In the genomic region with DNA sequence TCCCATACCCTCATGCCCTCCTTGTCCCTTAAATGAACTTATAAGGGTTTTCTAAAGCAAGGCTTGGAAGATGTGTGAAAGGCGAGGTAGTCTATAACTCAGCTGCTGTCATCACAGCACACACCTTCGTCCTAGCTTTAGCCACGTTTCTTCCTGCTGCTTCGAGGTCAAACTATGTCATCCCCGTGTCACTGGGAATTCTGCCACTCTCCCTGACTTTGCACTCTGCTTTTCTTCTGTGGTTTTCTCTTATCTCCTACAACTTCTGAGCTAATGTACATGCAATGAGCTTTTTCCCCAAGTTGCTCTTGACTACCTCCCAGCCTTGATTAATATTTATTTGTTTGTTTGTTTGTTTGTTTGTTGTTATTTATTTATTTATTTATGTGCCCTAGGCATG, we compare ENCODE assay signal across 28 mouse cellular contexts. TPM values are rescaled to one million over a fixed set of nuclear protein-coding genes. Genes with fewer than 3 reads are reported as not detected.
DNase-seq lines count a peak whose midpoint lies in the region; ATAC-seq and TF ChIP-seq lines count a peak whose summit lies in the region.
"Had no signal": no experiment of that assay in that cellular context is flagged by ENCODE, and none has a peak within 500 bp of the region (broad histone marks: within the 10 kb centered on the region; RNA-seq: fewer than 3 reads in every experiment).

No protein-coding gene starts in this region.

- DNase-seq in liver, adult 2 months (ENCODE audit: extremely low read depth, low read depth, low spot score): peak; percentile 91
- DNase-seq in liver (no peak), MEL (ENCODE audit: low read depth, low spot score) (no peak)
- DNase-seq in midbrain, embryonic 14.5 days: no peak
- no peak for DNase-seq in adrenal gland, adult 2 months
- DNase-seq: adrenal gland, adult 8-10 months; adrenal gland, postnatal 25 days; B cell, adult 2 months; cerebellum, adult 11-12 months; cerebellum, adult 9-10 months; cerebellum, postnatal 14 days; forebrain, postnatal 0 days; gastrocnemius, postnatal 25 days; heart, adult 18-20 months; heart, postnatal 10 days; heart, postnatal 36 days had no signal

- H3K36me3 ChIP-seq in liver, adult 2 months (ENCODE audit: control insufficient read depth, insufficient read depth, low read length): no peaks in the 10 kb centered on the region; the same call in 1 of the 2 replicates
- no peaks in the 10 kb centered on the region; a peak in 1 of 4 replicates for H3K36me3 ChIP-seq in MEL (ENCODE audit: control insufficient read depth in 1 of 2, insufficient read depth in 2 of 2, low read length in 2 of 2)
- 0 out of 2 replicates have a peak, but pooled peaks cover 4% of the 10 kb centered on the region for H3K36me3 ChIP-seq in liver, embryonic 15.5 days (replicated peaks)
- H3K36me3 ChIP-seq in midbrain, embryonic 14.5 days (ENCODE audit: control insufficient read depth, insufficient read depth, low read length): 0 out of 2 replicates have a peak, but pooled peaks cover 9% of the 10 kb centered on the region
- H3K36me3 ChIP-seq: embryonic facial prominence, embryonic 12.5 days had no signal

- H3K27ac ChIP-seq in liver, adult 2 months (replicated peaks; ENCODE audit: insufficient read depth, low read depth, low read length): peak overlapping the region; percentile 100
- H3K27ac ChIP-seq in MEL (ENCODE audit: control insufficient read depth, low read depth, low read length): no peak overlapping the region
- peak overlapping the region; percentile 58 for H3K27ac ChIP-seq in liver, embryonic 15.5 days (replicated peaks)
- no peak overlapping the region for H3K27ac ChIP-seq in midbrain, embryonic 14.5 days (replicated peaks; ENCODE audit: low read depth, low read length)
- H3K27ac ChIP-seq: embryonic facial prominence, embryonic 12.5 days; embryonic facial prominence, embryonic 15.5 days; heart, embryonic 15.5 days; hindbrain, embryonic 10.5 days; hindbrain, embryonic 13.5 days had no signal

- ATAC-seq in liver, embryonic 15.5 days (ENCODE audit: insufficient read depth): no peak
- peak; percentile 54 for ATAC-seq in megakaryocyte progenitor cell, adult 5-6 weeks (replicated peaks; ENCODE audit: poor library complexity)
- no peak for ATAC-seq in midbrain, embryonic 14.5 days (ENCODE audit: low FRiP score, low TSS enrichment)
- ATAC-seq: forebrain, embryonic 14.5 days; forebrain, postnatal 0 days; hindbrain, embryonic 16.5 days had no signal

- H3K79me2 ChIP-seq in liver, adult 2 months (ENCODE audit: control insufficient read depth, insufficient read depth, low read length): peaks cover 6% of the 10 kb centered on the region; the same call in 1 of the 2 replicates
- H3K79me2 ChIP-seq in MEL (ENCODE audit: control insufficient read depth, insufficient read depth, low read length, poor library complexity): no peaks in the 10 kb centered on the region

- peak overlapping the region; percentile 73 for H3K9ac ChIP-seq in liver, adult 2 months (ENCODE audit: low read depth, low read length)
- no peak overlapping the region for H3K9ac ChIP-seq in MEL (ENCODE audit: control insufficient read depth, low read depth, low read length, poor library complexity, severe bottlenecking)
- H3K9ac ChIP-seq in liver, embryonic 15.5 days: no peak overlapping the region
- H3K9ac ChIP-seq in midbrain, embryonic 14.5 days (replicated peaks; ENCODE audit: low read length): no peak overlapping the region
- H3K9ac ChIP-seq: embryonic facial prominence, embryonic 12.5 days; embryonic facial prominence, embryonic 15.5 days; forebrain, postnatal 0 days; heart, embryonic 12.5 days; heart, embryonic 15.5 days; hindbrain, embryonic 13.5 days had no signal

- H3K27me3 ChIP-seq in liver, adult 2 months (ENCODE audit: control insufficient read depth, insufficient read depth, low read length): no peaks in the 10 kb centered on the region
- no peaks in the 10 kb centered on the region for H3K27me3 ChIP-seq in MEL (ENCODE audit: control insufficient read depth in 1 of 2, insufficient read depth in 2 of 2, low read length in 2 of 2)
- H3K27me3 ChIP-seq in liver, embryonic 15.5 days: no peaks in the 10 kb centered on the region
- H3K27me3 ChIP-seq in midbrain, embryonic 14.5 days (ENCODE audit: control insufficient read depth, insufficient read depth, low read length): no peaks in the 10 kb centered on the region
- H3K27me3 ChIP-seq: CH12.LX; embryonic facial prominence, embryonic 12.5 days; embryonic facial prominence, embryonic 15.5 days; heart, embryonic 12.5 days; heart, embryonic 15.5 days; hindbrain, embryonic 13.5 days had no signal

- H3K9me3 ChIP-seq in MEL (replicated peaks; ENCODE audit: insufficient read depth, low read length): no peaks in the 10 kb centered on the region
- H3K9me3 ChIP-seq in liver, embryonic 15.5 days (replicated peaks): no peaks in the 10 kb centered on the region
- H3K9me3 ChIP-seq in midbrain, embryonic 14.5 days (ENCODE audit: control insufficient read depth, low read length): no peaks in the 10 kb centered on the region
- H3K9me3 ChIP-seq: embryonic facial prominence, embryonic 12.5 days; embryonic facial prominence, embryonic 15.5 days; G1E; heart, embryonic 12.5 days; heart, embryonic 15.5 days; hindbrain, embryonic 10.5 days; hindbrain, embryonic 13.5 days had no signal

- no peak for TF ChIP-seq RAD21 in MEL (IDR thresholded peaks at IDR 0.05; ENCODE audit: low read depth, low read length)

- H3K4me2 ChIP-seq in liver, embryonic 15.5 days: no peak overlapping the region
- no peak overlapping the region for H3K4me2 ChIP-seq in midbrain, embryonic 14.5 days (ENCODE audit: low read length)
- H3K4me2 ChIP-seq: embryonic facial prominence, embryonic 12.5 days; embryonic facial prominence, embryonic 15.5 days; heart, embryonic 12.5 days; heart, embryonic 15.5 days; hindbrain, embryonic 13.5 days had no signal

- peak overlapping the region; percentile 55 for H3K4me3 ChIP-seq in liver, adult 2 months (ENCODE audit: insufficient read depth, low read depth, low read length)
- no peak overlapping the region for H3K4me3 ChIP-seq in MEL (ENCODE audit: control insufficient read depth in 1 of 2, insufficient read depth in 1 of 2, low read depth in 2 of 2, low read length in 2 of 2)
- H3K4me3 ChIP-seq in liver, embryonic 15.5 days (replicated peaks): no peak overlapping the region
- H3K4me3 ChIP-seq in midbrain, embryonic 14.5 days (replicated peaks; ENCODE audit: low read depth, low read length): no peak overlapping the region
- H3K4me3 ChIP-seq: embryonic facial prominence, embryonic 12.5 days; embryonic facial prominence, embryonic 15.5 days; heart, embryonic 12.5 days; heart, embryonic 15.5 days; hindbrain, embryonic 10.5 days; hindbrain, embryonic 13.5 days had no signal

- TF ChIP-seq EP300 in MEL (IDR thresholded peaks at IDR 0.05; ENCODE audit: low read depth in 1 of 2, low read length in 2 of 2): no peak

- H3K4me1 ChIP-seq in liver, adult 2 months (ENCODE audit: control insufficient read depth, insufficient read depth, low read length): peaks cover 29% of the 10 kb centered on the region
- H3K4me1 ChIP-seq in MEL (ENCODE audit: control insufficient read depth in 1 of 2, insufficient read depth in 2 of 2, low read length in 2 of 2): peaks cover 0 to 4% of the 10 kb centered on the region in 2 experiments; a peak in 2 of 4 replicates
- H3K4me1 ChIP-seq in liver, embryonic 15.5 days (replicated peaks): no peaks in the 10 kb centered on the region; the same call in 1 of the 2 replicates
- H3K4me1 ChIP-seq in midbrain, embryonic 14.5 days (ENCODE audit: control insufficient read depth, insufficient read depth, low read length): no peaks in the 10 kb centered on the region
- H3K4me1 ChIP-seq: embryonic facial prominence, embryonic 12.5 days; embryonic facial prominence, embryonic 15.5 days; heart, embryonic 12.5 days; heart, embryonic 15.5 days; hindbrain, embryonic 10.5 days; hindbrain, embryonic 13.5 days had no signal

- TF ChIP-seq POLR2A in liver, adult 2 months (IDR thresholded peaks at IDR 0.05; ENCODE audit: extremely low read depth, insufficient read depth, low read length): no peak
- TF ChIP-seq POLR2A in MEL (IDR thresholded peaks at IDR 0.05; ENCODE audit: control insufficient read depth in 1 of 2, insufficient read depth in 1 of 2, low read depth in 1 of 2, low read length in 2 of 2, poor library complexity in 1 of 2): no peak

- no peak for TF ChIP-seq CTCF in liver, adult 2 months (IDR thresholded peaks at IDR 0.05; ENCODE audit: low read depth, low read length)
- TF ChIP-seq CTCF in MEL (IDR thresholded peaks at IDR 0.05 in 2 of 3, conservative IDR thresholded peaks at IDR 0.05 in 1 of 3; ENCODE audit: control insufficient read depth in 1 of 3, insufficient read depth in 1 of 3, low read depth in 2 of 3, low read length in 3 of 3, poor library complexity in 1 of 3, severe bottlenecking in 1 of 3): no peak

- WGBS in liver, adult 2 months: 11% methylated on average over 5 of the region's 5 CpGs
- WGBS in liver, embryonic 15.5 days (ENCODE audit: insufficient replicate concordance): 42% methylated on average over 5 of the region's 5 CpGs
- WGBS in midbrain, embryonic 14.5 days: 86% methylated on average over 5 of the region's 5 CpGs

RNA-seq across cellular contexts. Expression of gene Serpinc1, which starts 1.6 kb away (rescaled TPM):
- 3,274 and 4,209 TPM in 2 replicates for total RNA-seq in liver, adult 2 months (2014; rRNA removed)
- 4,695 and 5,808 TPM in 2 replicates for polyA plus RNA-seq in liver, adult 2 months (2012; rRNA removed)
- 0.19 and 0.20 TPM in 2 replicates for total RNA-seq in MEL (2012; rRNA removed)
- polyA plus RNA-seq in MEL (2012; ENCODE audit: insufficient read depth in 1 of 2, insufficient read length in 2 of 2, low read depth in 1 of 2, low replicate concordance in 2 of 2, missing spikeins in 1 of 2): 1 to 10 TPM in 1 of 2 experiments, not detected in 1; 1.3 TPM
- 916 and 1,075 TPM in 2 replicates for polyA plus RNA-seq in liver, embryonic 15.5 days (2015; fragmentation: Nextera tagmentation; extraction: Ambion mirVana)
- total RNA-seq in megakaryocyte progenitor cell, adult 5-6 weeks (2015): 0.20 and 0.27 TPM in 2 replicates
- 0.04 and 0.17 TPM in 2 replicates for total RNA-seq in megakaryocyte progenitor cell, adult 5-6 weeks (2017)
- 2.9 and 3.1 TPM in 2 replicates for polyA plus RNA-seq in midbrain, embryonic 14.5 days (2014; fragmentation: Nextera tagmentation; extraction: Ambion mirVana)
- 1 to 10 TPM in 1 of 2 experiments, under 1 TPM in 1; 0.62 to 9.3 TPM for total RNA-seq in adrenal gland, adult 2 months (2021)
- polyA plus RNA-seq in adrenal gland, adult 2 months (2012; rRNA removed): 0.42 and 5.0 TPM in 2 replicates

RNA-seq across cellular contexts. Expression of gene Zbtb37, which starts 54.6 kb away (rescaled TPM):
- 4.3 and 4.4 TPM in 2 replicates for total RNA-seq in liver, adult 2 months (2014; rRNA removed)
- 0.33 and 0.97 TPM in 2 replicates for polyA plus RNA-seq in liver, adult 2 months (2012; rRNA removed)
- 5.2 and 5.7 TPM in 2 replicates for total RNA-seq in MEL (2012; rRNA removed)
- polyA plus RNA-seq in MEL (2012; ENCODE audit: insufficient read depth in 1 of 2, insufficient read length in 2 of 2, low read depth in 1 of 2, low replicate concordance in 2 of 2, missing spikeins in 1 of 2): 1 to 10 TPM in 1 of 2 experiments, not detected in 1; 4.2 TPM
- polyA plus RNA-seq in liver, embryonic 15.5 days (2015; fragmentation: Nextera tagmentation; extraction: Ambion mirVana): 1.3 and 2.0 TPM in 2 replicates
- 4.8 and 7.1 TPM in 2 replicates for total RNA-seq in megakaryocyte progenitor cell, adult 5-6 weeks (2015)
- 3.6 and 6.4 TPM in 2 replicates for total RNA-seq in megakaryocyte progenitor cell, adult 5-6 weeks (2017)
- 18.4 and 23.7 TPM in 2 replicates for polyA plus RNA-seq in midbrain, embryonic 14.5 days (2014; fragmentation: Nextera tagmentation; extraction: Ambion mirVana)
- total RNA-seq in adrenal gland, adult 2 months (2021): 10 to 100 TPM; 13.1 to 16.0 TPM
- 0.45 and 0.57 TPM in 2 replicates for polyA plus RNA-seq in adrenal gland, adult 2 months (2012; rRNA removed)

Comparison
In these comparisons a context has a peak if more than half of its experiments do, and no peak if none do; other contexts are left out.
1. H3K27ac ChIP-seq: peak in liver, adult 2 months (single experiment) and liver, embryonic 15.5 days (single experiment); none in MEL (single experiment) and midbrain, embryonic 14.5 days (single experiment).
2. RNA of gene Serpinc1, which starts 1.6 kb away (polyA plus RNA-seq): 4,695 to 5,808 TPM in liver, adult 2 months and 916 to 1,075 TPM in liver, embryonic 15.5 days; 1.3 TPM in MEL, 0.42 to 5.0 TPM in adrenal gland, adult 2 months and 2.9 to 3.1 TPM in midbrain, embryonic 14.5 days; every median in the first group is over 10 times any median in the second.